Mouse (Mus musculus) left cerebral cortex, adult 11 months (tissue): ENCODE data around the gene Atoh1.

Source experiments
- DNase-seq: peaks from one replicate; pipeline ENCODE4 v3.0.0; 2022; ENCODE audit warnings: low spot score

Gene Atoh1

DNA sequence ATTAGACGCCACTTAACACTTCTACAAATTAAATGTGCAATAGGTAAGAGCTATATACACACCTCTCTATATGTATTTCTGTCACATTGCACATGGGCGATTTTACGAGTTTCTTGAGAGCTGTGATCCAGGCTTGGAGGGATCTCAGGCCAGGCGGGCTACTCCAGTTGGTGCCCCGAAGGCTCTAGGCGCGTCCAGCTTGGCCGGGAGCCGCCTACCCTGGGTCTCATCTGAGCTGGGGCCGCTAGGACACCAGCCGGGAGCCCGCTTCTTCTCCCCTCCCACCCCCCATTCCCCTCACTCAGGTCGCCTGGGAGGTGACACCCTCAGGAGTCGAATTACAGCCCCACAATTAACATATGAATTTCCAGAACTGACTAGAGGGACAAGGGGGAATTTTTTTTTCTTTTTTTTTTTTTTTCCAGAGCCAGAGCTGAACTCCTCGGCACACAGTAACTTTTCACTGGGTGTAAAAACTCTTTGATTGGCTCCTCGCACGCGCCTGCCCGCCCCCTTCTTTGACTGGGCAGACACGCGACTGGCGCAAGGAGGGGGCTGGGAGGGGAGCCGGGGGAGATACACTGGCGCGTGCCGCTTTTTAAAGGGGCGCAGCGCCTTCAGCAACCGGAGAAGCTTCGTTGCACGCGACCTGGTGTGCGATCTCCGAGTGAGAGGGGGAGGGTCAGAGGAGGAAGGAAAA, at the start of gene Atoh1:
Gene Atoh1, plus strand, starts transcription at position 627 of the 700 bp plus-strand sequence.
- DNase-seq, result no peak

- DNase-seq, result peak; percentile 25
These were observed 45.0 kb upstream of the Atoh1 start for GRCm38 (mm10) chr6:64683974-64684373.

- DNase-seq, result no peak
These were observed 44.0 kb upstream of the Atoh1 start for GRCm38 (mm10) chr6:64684973-64685372.

GRCm38 (mm10) chr6:64688181-64688944, 40.6 kb upstream of the Atoh1 start:
- DNase-seq, result no peak

DNA sequence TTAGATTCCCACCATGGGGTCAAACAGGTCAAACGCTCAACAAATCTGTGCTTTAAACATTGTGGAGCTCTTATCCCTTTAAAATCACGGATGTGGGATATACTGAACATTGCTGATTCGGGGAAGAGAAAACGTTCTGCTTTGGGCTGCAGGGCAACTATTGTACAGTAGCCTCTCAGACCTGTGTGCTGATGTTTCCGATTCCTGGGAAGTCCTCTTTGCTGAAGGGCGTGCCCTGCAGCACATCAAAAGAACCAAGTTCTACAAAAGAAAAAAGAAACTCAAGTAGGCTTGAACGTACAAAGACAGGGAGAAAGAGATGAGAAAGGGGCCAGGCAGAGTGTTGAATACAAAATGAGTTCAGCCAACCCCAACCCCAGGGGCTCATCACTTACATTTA, 34.2 kb upstream of the Atoh1 start:
- no peak for DNase-seq

- DNase-seq, result no peak
These were observed 25.3 kb upstream of the Atoh1 start for GRCm38 (mm10) chr6:64703659-64704058.

GRCm38 (mm10) chr6:64727751-64728403, 1.0 kb upstream of the Atoh1 start:
- no peak for DNase-seq

DNA sequence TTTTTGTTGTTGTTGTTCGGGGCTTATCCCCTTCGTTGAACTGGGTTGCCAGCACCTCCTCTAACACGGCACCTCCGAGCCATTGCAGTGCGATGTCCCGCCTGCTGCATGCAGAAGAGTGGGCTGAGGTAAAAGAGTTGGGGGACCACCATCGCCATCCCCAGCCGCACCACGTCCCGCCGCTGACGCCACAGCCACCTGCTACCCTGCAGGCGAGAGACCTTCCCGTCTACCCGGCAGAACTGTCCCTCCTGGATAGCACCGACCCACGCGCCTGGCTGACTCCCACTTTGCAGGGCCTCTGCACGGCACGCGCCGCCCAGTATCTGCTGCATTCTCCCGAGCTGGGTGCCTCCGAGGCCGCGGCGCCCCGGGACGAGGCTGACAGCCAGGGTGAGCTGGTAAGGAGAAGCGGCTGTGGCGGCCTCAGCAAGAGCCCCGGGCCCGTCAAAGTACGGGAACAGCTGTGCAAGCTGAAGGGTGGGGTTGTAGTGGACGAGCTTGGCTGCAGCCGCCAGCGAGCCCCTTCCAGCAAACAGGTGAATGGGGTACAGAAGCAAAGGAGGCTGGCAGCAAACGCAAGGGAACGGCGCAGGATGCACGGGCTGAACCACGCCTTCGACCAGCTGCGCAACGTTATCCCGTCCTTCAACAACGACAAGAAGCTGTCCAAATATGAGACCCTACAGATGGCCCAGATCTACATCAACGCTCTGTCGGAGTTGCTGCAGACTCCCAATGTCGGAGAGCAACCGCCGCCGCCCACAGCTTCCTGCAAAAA, 496 bp downstream of the Atoh1 start:
- no peak for DNase-seq

GRCm38 (mm10) chr6:64730030-64730429, 1.1 kb downstream of the Atoh1 start:
- no peak for DNase-seq

DNA sequence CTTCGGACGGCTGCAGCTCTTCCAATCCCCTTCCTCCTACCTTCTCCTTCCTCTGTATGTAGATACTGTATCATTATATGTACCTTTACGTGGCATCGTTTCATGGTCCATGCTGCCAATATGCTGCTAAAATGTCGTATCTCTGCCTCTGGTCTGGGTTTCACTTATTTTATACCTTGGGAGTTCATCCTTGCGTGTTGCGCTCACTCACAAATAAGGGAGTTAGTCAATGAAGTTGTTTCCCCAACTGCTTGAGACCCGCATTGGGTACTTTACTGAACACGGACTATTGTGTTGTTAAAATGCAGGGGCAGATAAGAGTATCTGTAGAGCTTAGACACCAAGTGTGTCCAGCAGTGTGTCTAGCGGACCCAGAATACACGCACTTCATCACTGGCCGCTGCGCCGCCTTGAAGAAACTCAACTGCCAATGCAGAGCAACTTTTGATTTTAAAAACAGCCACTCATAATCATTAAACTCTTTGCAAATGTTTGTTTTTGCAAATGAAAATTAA, 1.6 kb downstream of the Atoh1 start:
- no peak for DNase-seq

DNA sequence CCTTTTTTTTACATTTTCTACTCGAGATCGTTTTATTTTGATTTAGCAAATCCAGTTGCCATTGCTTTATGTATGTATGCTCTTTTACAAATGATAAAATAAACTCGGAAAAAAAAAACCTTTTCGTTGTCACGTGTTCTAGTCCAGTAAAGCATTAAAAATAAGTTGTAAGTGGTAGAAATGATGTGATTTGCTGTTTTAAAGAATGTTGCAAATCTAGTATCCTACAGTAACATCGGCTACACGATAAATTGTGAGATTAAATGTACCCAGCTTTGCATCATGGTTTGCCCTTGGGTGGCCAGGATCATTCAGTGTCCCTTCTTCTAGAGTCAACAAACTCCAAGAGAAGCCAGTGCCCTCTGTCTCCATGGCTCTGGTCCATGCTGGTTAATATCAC, 2.2 kb downstream of the Atoh1 start:
- no peak for DNase-seq

DNA sequence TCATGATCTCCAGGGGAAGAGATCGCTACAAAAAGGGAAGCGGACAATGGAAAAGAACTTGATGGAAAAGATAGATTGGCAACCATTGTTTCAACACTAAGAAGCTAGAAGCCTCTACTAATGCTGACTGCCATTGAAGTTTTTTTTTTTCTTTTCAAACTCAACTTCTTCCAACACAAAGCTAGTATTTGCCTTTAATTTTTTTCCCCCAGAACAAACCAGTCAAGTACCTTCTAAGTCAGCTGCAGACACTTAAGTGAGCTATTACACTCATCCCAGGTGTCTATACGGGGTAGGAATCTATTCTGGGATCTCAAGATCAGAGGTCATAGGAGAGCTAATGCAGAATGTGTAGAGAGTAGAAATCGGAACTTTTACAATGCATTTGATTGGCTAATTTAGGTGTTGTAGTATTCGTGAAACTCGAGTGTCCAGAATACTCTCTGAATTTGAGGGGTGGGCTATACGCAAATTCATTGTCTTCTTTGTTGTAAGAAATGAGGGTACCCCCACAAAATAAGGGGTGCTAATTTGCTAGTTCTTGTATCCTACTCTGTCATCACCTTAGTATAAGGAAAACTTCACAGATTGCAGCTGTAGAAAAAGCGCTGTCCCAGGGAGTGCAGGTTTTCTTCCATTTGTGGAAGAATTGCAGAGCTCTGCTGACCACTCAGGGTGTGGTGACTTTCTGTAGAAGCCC, 2.8 kb downstream of the Atoh1 start:
- DNase-seq, result no peak

- no peak for DNase-seq
These were observed 4.4 kb downstream of the Atoh1 start for GRCm38 (mm10) chr6:64733311-64733710.

DNA sequence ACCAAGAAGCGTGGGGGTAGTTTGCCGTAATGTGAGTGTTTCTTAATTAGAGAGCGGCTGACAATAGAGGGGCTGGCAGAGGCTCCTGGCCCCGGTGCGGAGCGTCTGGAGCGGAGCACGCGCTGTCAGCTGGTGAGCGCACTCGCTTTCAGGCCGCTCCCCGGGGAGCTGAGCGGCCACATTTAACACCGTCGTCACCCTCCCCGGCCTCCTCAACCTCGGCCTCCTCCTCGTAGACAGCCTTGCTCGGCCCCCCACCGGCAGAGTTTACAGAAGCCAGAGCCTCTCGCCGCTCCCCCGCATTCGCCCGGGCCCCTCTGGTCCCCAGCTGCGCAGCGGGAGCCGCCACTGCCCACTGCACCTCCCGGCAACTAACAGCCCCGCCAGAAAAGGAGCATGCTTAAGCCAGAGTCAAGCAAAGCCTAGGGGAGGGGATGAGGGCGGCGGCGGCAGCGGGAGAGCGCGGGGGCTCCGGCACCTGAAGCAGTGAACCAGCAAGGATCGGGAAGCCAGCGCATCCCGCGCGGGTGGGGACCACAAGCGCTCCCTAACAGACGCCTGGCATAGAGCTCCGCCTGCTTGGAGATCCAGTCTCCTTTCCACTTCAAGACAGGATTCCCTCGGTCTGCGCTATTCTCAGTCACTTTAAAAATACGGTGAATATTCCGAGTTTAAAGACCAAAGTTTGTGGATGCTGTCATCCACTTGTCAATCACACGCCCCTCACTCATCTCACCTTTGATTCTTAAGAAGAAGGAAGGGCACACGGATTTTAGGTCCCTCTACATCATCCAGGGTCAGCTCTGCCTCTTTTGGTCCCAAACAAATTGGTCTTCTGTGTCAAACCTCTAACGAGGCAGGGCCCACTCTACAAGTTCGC, 5.8 kb downstream of the Atoh1 start:
- no peak for DNase-seq

DNA sequence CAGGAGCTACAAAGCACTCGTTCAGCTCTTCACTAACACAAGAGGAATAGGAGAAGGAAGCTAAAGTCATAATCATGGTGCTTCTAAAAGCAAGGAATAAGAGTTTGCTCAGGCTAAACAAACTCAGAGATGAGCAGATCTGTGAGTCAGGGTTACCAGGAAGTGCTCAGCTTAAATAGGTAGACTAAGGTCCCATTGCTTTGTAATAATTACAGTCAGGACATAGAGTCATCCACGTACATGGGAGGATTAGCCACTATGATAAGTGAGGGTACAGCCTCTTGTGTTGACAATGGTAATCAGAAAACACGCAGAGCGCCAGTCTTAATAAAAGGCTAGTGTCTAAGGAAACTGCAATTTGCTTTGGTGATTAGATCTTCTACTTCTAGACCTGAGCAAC, 7.4 kb downstream of the Atoh1 start:
- no peak for DNase-seq

DNA sequence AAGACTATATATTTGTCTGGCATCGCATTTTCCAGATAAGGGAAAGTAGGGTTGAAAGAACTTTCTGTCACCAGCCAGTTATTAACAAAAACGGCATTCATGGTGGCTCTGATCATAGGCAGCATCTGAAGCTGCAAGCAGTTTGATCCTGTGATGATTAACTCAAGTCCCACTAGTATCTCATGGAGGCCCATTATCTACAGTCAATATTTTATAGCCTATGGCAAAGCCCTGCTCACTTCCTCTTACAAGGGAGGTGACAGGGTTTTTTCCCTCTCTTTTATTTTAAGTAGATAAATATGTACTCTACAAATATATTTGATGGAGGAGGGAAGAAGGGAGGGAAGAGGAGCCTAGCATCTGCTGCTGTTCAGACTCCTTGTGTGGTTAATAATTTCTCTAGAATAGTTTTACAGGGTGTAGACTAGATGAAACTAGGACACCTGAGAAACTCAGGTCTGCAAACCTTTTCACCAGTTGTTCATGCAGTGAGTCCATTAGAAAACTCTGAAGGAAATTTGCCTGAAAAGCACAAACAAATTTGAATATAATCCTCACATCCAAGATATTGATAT, 14.1 kb downstream of the Atoh1 start:
- no peak for DNase-seq

GRCm38 (mm10) chr6:64754515-64754914, 25.6 kb downstream of the Atoh1 start:
- no peak for DNase-seq

DNA sequence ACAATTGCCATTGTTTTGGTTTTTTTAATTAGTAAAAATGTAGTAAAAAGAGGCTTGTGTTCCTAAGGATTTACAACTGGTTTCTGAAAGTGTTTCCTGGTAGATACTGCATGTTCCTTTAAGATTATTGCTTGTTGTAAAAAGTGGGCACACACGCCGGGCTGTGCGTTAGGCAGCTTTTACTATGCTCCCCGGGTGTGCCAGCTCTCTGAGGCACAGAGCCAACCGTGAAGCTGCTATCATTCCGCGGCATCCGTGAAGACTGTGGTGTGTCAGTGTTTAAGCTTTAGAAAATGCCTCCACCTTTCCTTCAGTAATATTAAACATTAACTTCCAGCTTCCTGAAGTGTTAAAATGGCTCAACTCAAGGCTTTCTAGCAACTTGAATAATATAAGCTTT, 35.0 kb downstream of the Atoh1 start:
- no peak for DNase-seq

GRCm38 (mm10) chr6:64773430-64773829, 44.5 kb downstream of the Atoh1 start:
- no peak for DNase-seq
